Mouse (Mus musculus): Measurements from ENCODE around the gene Pik3r2.

DNA sequence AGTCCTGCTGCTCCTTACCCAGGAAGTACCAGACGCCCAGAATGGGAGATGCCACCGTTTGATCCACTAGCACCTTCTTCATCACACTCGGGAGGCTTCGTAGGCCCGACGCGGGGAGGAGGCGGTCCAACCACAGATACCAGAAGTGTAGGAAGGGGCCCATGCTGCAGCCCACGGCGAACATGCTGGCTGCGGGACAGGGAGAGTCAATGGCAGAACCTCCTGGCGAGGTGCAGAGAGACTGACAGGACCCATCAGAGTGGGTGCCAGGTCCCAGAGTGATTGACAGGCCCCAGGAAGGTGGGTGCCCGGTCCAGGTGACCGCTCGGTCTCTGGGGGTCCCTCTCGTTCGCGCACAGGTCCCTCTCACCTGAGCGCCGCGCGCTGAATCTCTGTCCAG is 16.2 kb downstream of the Pik3r2 start:
- TF ChIP-seq CTCF (IDR thresholded peaks at IDR 0.05; ENCODE audit: low read depth, low read length) = no peak
- TF ChIP-seq POLR2A (IDR thresholded peaks at IDR 0.05; ENCODE audit: insufficient read depth, low read length) = no peak

Data from ES-Bruce4 (cell line).